Mouse (Mus musculus): ENCODE measurements around the gene Itgae. TPM values are rescaled to one million over a fixed set of nuclear protein-coding genes. Genes with fewer than 3 reads are reported as not detected.
A peak's percentile ranks its signal among the peaks of the same experiment; 100 is the strongest.

Itgae gene
- polyA plus RNA-seq, 1 experiment from 2014 or later, result 0.20 TPM

- WGBS, result 95% methylated on average over 6 of the region's 6 CpGs
- no peak for ATAC-seq (ENCODE audit: low FRiP score, low TSS enrichment)
- Histone ChIP-seq H3K4me1 (ENCODE audit: control insufficient read depth, insufficient read depth, low read length) (peaks cover 25% of the 10 kb centered on the region), H3K4me3 (ENCODE audit: low read length) (no peak overlapping the region), H3K9ac (ENCODE audit: low read depth, low read length) (no peak overlapping the region), H3K4me2 (replicated peaks; ENCODE audit: low read depth, low read length) (no peak overlapping the region), H3K27ac (ENCODE audit: low read depth, low read length) (no peak overlapping the region), H3K36me3 (ENCODE audit: control insufficient read depth, insufficient read depth, low read length) (peaks cover 18% of the 10 kb centered on the region; the same call in 1 of the 2 replicates), H3K9me3 (ENCODE audit: control insufficient read depth, low read length) (no peaks in the 10 kb centered on the region), H3K27me3 (ENCODE audit: control insufficient read depth, insufficient read depth, low read length) (no peaks in the 10 kb centered on the region)
Observed at GRCm38 (mm10) chr11:73132999-73133398, 42.6 kb downstream of the Itgae start.

GRCm38 (mm10) chr11:73134222-73134621 lies 43.8 kb downstream of the Itgae start:
- H3K27me3 ChIP-seq (ENCODE audit: control insufficient read depth, insufficient read depth, low read length), result no peaks in the 10 kb centered on the region
- 0 out of 2 replicates have a peak overlapping the region, but pooled peaks have one; percentile 8 for H3K4me2 ChIP-seq (replicated peaks; ENCODE audit: low read depth, low read length)
- WGBS, result 83% methylated on average over 5 of the region's 5 CpGs
- no peak overlapping the region for H3K27ac ChIP-seq (ENCODE audit: low read depth, low read length)
- no peak overlapping the region for H3K9ac ChIP-seq (ENCODE audit: low read depth, low read length)
- ATAC-seq (ENCODE audit: low FRiP score, low TSS enrichment), result no peak
- peaks cover 25% of the 10 kb centered on the region for H3K4me1 ChIP-seq (ENCODE audit: control insufficient read depth, insufficient read depth, low read length)
- H3K9me3 ChIP-seq (ENCODE audit: control insufficient read depth, low read length), result no peaks in the 10 kb centered on the region
- H3K36me3 ChIP-seq (ENCODE audit: control insufficient read depth, insufficient read depth, low read length), result peaks cover 18% of the 10 kb centered on the region; the same call in 1 of the 2 replicates
- H3K4me3 ChIP-seq (ENCODE audit: low read length), result no peak overlapping the region

- Histone ChIP-seq H3K36me3 (ENCODE audit: control insufficient read depth, insufficient read depth, low read length) (peaks cover 13% of the 10 kb centered on the region; the same call in 1 of the 2 replicates), H3K9ac (ENCODE audit: low read depth, low read length) (peak overlapping the region; percentile 74; the same call in 1 of the 2 replicates), H3K4me1 (ENCODE audit: control insufficient read depth, insufficient read depth, low read length) (peaks cover 25% of the 10 kb centered on the region), H3K9me3 (ENCODE audit: control insufficient read depth, low read length) (no peaks in the 10 kb centered on the region), H3K4me2 (replicated peaks; ENCODE audit: low read depth, low read length) (peak overlapping the region; percentile 78), H3K4me3 (ENCODE audit: low read length) (peak overlapping the region; percentile 93), H3K27ac (ENCODE audit: low read depth, low read length) (no peak overlapping the region), H3K27me3 (ENCODE audit: control insufficient read depth, insufficient read depth, low read length) (no peaks in the 10 kb centered on the region)
- no peak for ATAC-seq (ENCODE audit: low FRiP score, low TSS enrichment)
- 60% methylated on average over 6 of the region's 6 CpGs for WGBS
Observed at GRCm38 (mm10) chr11:73136587-73136986, 46.2 kb downstream of the Itgae start.

- peak overlapping the region; percentile 93 for H3K4me3 ChIP-seq (ENCODE audit: low read length)
- H3K4me2 ChIP-seq (replicated peaks; ENCODE audit: low read depth, low read length), result peak overlapping the region; percentile 78
- H3K27me3 ChIP-seq (ENCODE audit: control insufficient read depth, insufficient read depth, low read length), result no peaks in the 10 kb centered on the region
- no peak overlapping the region for H3K27ac ChIP-seq (ENCODE audit: low read depth, low read length)
- 30% methylated on average over 11 of the region's 11 CpGs for WGBS
- H3K36me3 ChIP-seq (ENCODE audit: control insufficient read depth, insufficient read depth, low read length), result peaks cover 13% of the 10 kb centered on the region; the same call in 1 of the 2 replicates
- H3K4me1 ChIP-seq (ENCODE audit: control insufficient read depth, insufficient read depth, low read length), result peaks cover 25% of the 10 kb centered on the region
- H3K9ac ChIP-seq (ENCODE audit: low read depth, low read length), result peak overlapping the region; percentile 74
- no peak for ATAC-seq (ENCODE audit: low FRiP score, low TSS enrichment)
- no peaks in the 10 kb centered on the region for H3K9me3 ChIP-seq (ENCODE audit: control insufficient read depth, low read length)
Observed at GRCm38 (mm10) chr11:73137116-73137515, 46.7 kb downstream of the Itgae start.

GRCm38 (mm10) chr11:73137591-73138501 lies 47.5 kb downstream of the Itgae start, which contains the start of gene Haspin:
Gene Haspin (minus strand): TSS chr11:73138294.
- Histone ChIP-seq H3K36me3 (ENCODE audit: control insufficient read depth, insufficient read depth, low read length) (peaks cover 9% of the 10 kb centered on the region; the same call in 1 of the 2 replicates), H3K4me2 (replicated peaks; ENCODE audit: low read depth, low read length) (peak within 1 kb of the TSS; percentile 78), H3K9me3 (ENCODE audit: control insufficient read depth, low read length) (no peaks in the 10 kb centered on the region), H3K9ac (ENCODE audit: low read depth, low read length) (peak within 1 kb of the TSS; percentile 74), H3K4me3 (ENCODE audit: low read length) (peak within 1 kb of the TSS; percentile 93), H3K27me3 (ENCODE audit: control insufficient read depth, insufficient read depth, low read length) (no peaks in the 10 kb centered on the region), H3K27ac (ENCODE audit: low read depth, low read length) (no peak within 1 kb of the TSS), H3K4me1 (ENCODE audit: control insufficient read depth, insufficient read depth, low read length) (peaks cover 25% of the 10 kb centered on the region)
- WGBS, result under 1% methylated on average over 78 of the region's 84 CpGs
- ATAC-seq (ENCODE audit: low FRiP score, low TSS enrichment), result peak; percentile 96

- H3K27me3 ChIP-seq (ENCODE audit: control insufficient read depth, insufficient read depth, low read length), result no peaks in the 10 kb centered on the region
- WGBS, result 68% methylated on average over 1 of the region's 1 CpGs
- no peak overlapping the region for H3K4me3 ChIP-seq (ENCODE audit: low read length)
- H3K9ac ChIP-seq (ENCODE audit: low read depth, low read length), result no peak overlapping the region
- no peak overlapping the region for H3K4me2 ChIP-seq (replicated peaks; ENCODE audit: low read depth, low read length)
- no peak overlapping the region for H3K27ac ChIP-seq (ENCODE audit: low read depth, low read length)
- H3K36me3 ChIP-seq (ENCODE audit: control insufficient read depth, insufficient read depth, low read length), result no peaks in the 10 kb centered on the region
- ATAC-seq (ENCODE audit: low FRiP score, low TSS enrichment), result no peak
- H3K9me3 ChIP-seq (ENCODE audit: control insufficient read depth, low read length), result no peaks in the 10 kb centered on the region
- H3K4me1 ChIP-seq (ENCODE audit: control insufficient read depth, insufficient read depth, low read length), result no peaks in the 10 kb centered on the region
Observed at GRCm38 (mm10) chr11:73144261-73144681, 53.9 kb downstream of the Itgae start.

- no peak for ATAC-seq (ENCODE audit: low FRiP score, low TSS enrichment)
- Histone ChIP-seq H3K27me3 (ENCODE audit: control insufficient read depth, insufficient read depth, low read length) (no peaks in the 10 kb centered on the region), H3K4me1 (ENCODE audit: control insufficient read depth, insufficient read depth, low read length) (no peaks in the 10 kb centered on the region), H3K9ac (ENCODE audit: low read depth, low read length) (no peak overlapping the region), H3K4me2 (replicated peaks; ENCODE audit: low read depth, low read length) (no peak overlapping the region), H3K4me3 (ENCODE audit: low read length) (no peak overlapping the region), H3K27ac (ENCODE audit: low read depth, low read length) (no peak overlapping the region), H3K36me3 (ENCODE audit: control insufficient read depth, insufficient read depth, low read length) (no peaks in the 10 kb centered on the region), H3K9me3 (ENCODE audit: control insufficient read depth, low read length) (no peaks in the 10 kb centered on the region)
- WGBS, result 62% methylated on average over 11 of the region's 11 CpGs
Observed at GRCm38 (mm10) chr11:73146026-73146974, 55.9 kb downstream of the Itgae start.

GRCm38 (mm10) chr11:73146975-73147365 lies 56.6 kb downstream of the Itgae start:
- 60% methylated on average over 7 of the region's 7 CpGs for WGBS
- H3K27ac ChIP-seq (ENCODE audit: low read depth, low read length), result no peak overlapping the region
- ATAC-seq (ENCODE audit: low FRiP score, low TSS enrichment), result no peak

More at GRCm38 (mm10) chr11:73146975-73147365, 56.6 kb downstream of the Itgae start:
- Histone ChIP-seq H3K36me3 (ENCODE audit: control insufficient read depth, insufficient read depth, low read length) (no peaks in the 10 kb centered on the region), H3K4me1 (ENCODE audit: control insufficient read depth, insufficient read depth, low read length) (no peaks in the 10 kb centered on the region), H3K9ac (ENCODE audit: low read depth, low read length) (no peak overlapping the region), H3K4me3 (ENCODE audit: low read length) (no peak overlapping the region), H3K4me2 (replicated peaks; ENCODE audit: low read depth, low read length) (no peak overlapping the region), H3K9me3 (ENCODE audit: control insufficient read depth, low read length) (no peaks in the 10 kb centered on the region), H3K27me3 (ENCODE audit: control insufficient read depth, insufficient read depth, low read length) (no peaks in the 10 kb centered on the region)

Data from kidney, embryonic 14.5 days (tissue).